Mouse (Mus musculus) megakaryocyte, embryonic 14.5 days (primary cell): Measurements from ENCODE around the gene Ehbp1.

ENCODE experiments used
- FLI1 ChIP-seq: IDR thresholded peaks from 2 replicates; pipeline ENCODE4 v1.6.1; 2012; ENCODE audit warnings: low read length, inconsistent platforms, mixed read lengths
- GATA1 ChIP-seq: IDR thresholded peaks from 3 replicates; pipeline ENCODE4 v1.6.1; 2012; ENCODE audit warnings: mixed read lengths, low read length, inconsistent platforms, borderline replicate concordance

DNA sequence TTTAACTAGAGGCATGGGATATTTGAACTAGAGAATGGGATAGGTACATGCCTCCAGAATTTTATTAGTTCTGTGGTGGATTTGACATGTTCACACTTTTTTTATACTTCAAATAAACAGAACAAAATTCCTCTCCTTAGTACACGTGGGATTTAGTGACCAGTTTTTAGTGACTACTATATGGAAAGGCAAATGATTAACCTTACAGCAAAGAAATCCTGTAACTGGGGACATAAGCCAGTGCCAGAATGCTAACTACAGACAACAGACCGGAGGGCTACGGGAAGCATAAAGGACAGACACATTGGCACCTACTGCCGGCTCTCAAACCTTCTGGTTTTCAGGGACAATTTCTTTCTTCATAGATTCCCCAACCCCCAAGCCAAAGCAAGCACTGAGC lies 72.4 kb downstream of the Ehbp1 start:
- TF ChIP-seq GATA1 (no peak), FLI1 (no peak)
